Mouse (Mus musculus) ES-Bruce4 (cell line): ENCODE data around the gene Zc3h8. TPM values are rescaled to one million over a fixed set of nuclear protein-coding genes. Genes with fewer than 3 reads are reported as not detected.

Source experiments
- H3K27ac ChIP-seq: 2 replicates; pipeline ENCODE4 v1.5.1; 2012; ENCODE audit warnings: low read length, inconsistent platforms; ENCODE audit not compliant: insufficient read depth
- H3K27me3 ChIP-seq: 2 replicates; pipeline ENCODE4 v1.6.1; 2012; ENCODE audit warnings: mild to moderate bottlenecking, low read length, inconsistent platforms; ENCODE audit not compliant: control insufficient read depth, poor library complexity, insufficient read depth, severe bottlenecking
- H3K36me3 ChIP-seq: 2 replicates; pipeline ENCODE4 v1.6.1; 2012; ENCODE audit warnings: inconsistent platforms, mild to moderate bottlenecking, low read length, moderate library complexity; ENCODE audit not compliant: control insufficient read depth, poor library complexity, insufficient read depth, severe bottlenecking
- H3K4me1 ChIP-seq: one replicate; pipeline ENCODE4 v1.8.1; 2011; ENCODE audit warnings: low read length; ENCODE audit not compliant: control insufficient read depth, insufficient read depth
- H3K4me3 ChIP-seq: 2 replicates; pipeline ENCODE4 v1.5.1; 2011; ENCODE audit warnings: low read depth, mild to moderate bottlenecking, low read length
- H3K9ac ChIP-seq: 2 replicates; pipeline ENCODE4 v1.6.1; 2012; ENCODE audit warnings: low read depth, mild to moderate bottlenecking, inconsistent platforms; ENCODE audit not compliant: poor library complexity, severe bottlenecking
- H3K9me3 ChIP-seq: replicated peaks from 2 replicates; pipeline ENCODE4 v1.6.1; 2012; ENCODE audit warnings: mild to moderate bottlenecking, low read length, inconsistent platforms; ENCODE audit not compliant: control insufficient read depth, poor library complexity, insufficient read depth, severe bottlenecking
- CTCF ChIP-seq: IDR thresholded peaks from one replicate; pipeline ENCODE4 v1.8.1; 2011; ENCODE audit warnings: low read depth, low read length
- EP300 ChIP-seq: IDR thresholded peaks from 2 replicates; pipeline ENCODE4 v1.6.1; 2011; ENCODE audit warnings: low read depth, low read length; ENCODE audit not compliant: insufficient read depth
- POLR2A ChIP-seq: IDR thresholded peaks from one replicate; pipeline ENCODE4 v1.8.1; 2011; ENCODE audit warnings: low read length; ENCODE audit not compliant: insufficient read depth
- polyA plus RNA-seq: library from polyadenylated mRNA; stranded (reverse); fragments of >200 nt; gene quantifications from 2 replicates; pipeline ENCODE4 v1.2.4, GENCODE M21; 2011; ENCODE audit warnings: low read depth; ENCODE audit not compliant: missing spikeins, insufficient read depth, insufficient read length

The Zc3h8 gene
- polyA plus RNA-seq, 1 experiment = 13.1 TPM

DNA sequence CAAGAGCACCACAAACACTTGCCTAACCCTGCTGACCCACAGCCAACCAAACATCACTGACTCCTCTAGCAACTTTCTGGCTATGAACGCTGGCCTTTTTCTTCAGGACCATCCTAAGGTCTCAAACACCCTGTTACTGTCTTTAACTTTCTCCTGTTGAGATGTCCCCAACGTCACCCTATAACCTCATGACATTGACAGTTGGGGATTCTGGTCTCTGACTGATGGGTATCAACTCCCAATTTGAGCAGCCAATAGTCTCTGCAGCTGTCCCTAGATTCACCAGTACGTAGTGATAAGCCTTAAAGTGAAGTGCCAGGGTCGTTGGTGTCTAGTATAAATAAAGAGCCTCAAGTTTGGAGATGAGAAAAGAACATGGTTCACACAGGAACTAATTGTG, 28.9 kb downstream of the Zc3h8 start:
- Histone ChIP-seq H3K36me3 (no peaks in the 10 kb centered on the region), H3K27ac (no peak overlapping the region), H3K9me3 (no peaks in the 10 kb centered on the region), H3K4me3 (no peak overlapping the region), H3K27me3 (no peaks in the 10 kb centered on the region), H3K4me1 (no peaks in the 10 kb centered on the region), H3K9ac (no peak overlapping the region)
- TF ChIP-seq CTCF (no peak), EP300 (no peak), POLR2A (no peak)

DNA sequence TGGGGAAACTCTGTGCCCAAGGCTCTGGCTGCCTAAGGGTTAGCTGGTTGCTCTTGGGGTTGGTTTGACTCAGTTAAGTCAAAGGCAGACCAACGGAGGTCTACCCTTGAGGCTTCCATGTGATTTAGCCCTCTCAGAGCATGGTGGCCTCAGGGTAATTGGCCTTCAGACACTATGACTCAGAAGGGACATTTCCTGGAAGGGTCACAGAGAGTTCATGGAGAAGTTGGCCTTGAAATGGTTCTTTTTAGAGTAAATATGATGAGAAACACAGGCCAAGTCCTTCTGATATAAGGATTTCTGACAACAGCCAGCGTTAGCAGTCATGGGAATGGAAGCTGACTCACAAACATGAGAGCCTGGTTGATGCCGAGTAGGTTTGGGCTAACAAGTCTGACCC, 40.2 kb downstream of the Zc3h8 start:
- Histone ChIP-seq H3K4me3 (no peak overlapping the region), H3K4me1 (no peaks in the 10 kb centered on the region), H3K27me3 (no peaks in the 10 kb centered on the region), H3K36me3 (no peaks in the 10 kb centered on the region), H3K27ac (no peak overlapping the region), H3K9ac (no peak overlapping the region), H3K9me3 (no peaks in the 10 kb centered on the region)
- no peak for TF ChIP-seq CTCF
- no peak for TF ChIP-seq POLR2A
- TF ChIP-seq EP300 = no peak

DNA sequence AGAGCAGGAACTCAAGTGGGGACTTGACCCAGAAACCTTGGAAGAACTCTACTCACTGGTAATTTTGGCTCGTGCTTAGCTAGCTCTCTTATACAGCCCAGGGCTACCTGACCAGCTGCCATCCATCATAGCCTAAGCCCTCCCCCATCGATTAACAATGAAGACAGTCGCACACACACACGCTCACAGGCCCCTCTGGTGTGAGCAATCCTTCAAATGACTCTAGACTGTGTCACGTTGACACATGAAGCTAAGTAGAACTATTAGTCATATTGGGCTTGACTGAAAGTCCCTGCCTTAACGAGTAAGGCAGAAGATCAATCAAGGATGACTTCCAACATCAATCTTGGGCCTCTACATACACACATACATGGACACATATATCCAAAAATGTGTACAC, 41.0 kb downstream of the Zc3h8 start:
- H3K27me3 ChIP-seq = no peaks in the 10 kb centered on the region
- TF ChIP-seq EP300 (no peak), POLR2A (no peak), CTCF (no peak)
- no peak overlapping the region for H3K27ac ChIP-seq
- no peak overlapping the region for H3K9ac ChIP-seq
- H3K36me3 ChIP-seq = no peaks in the 10 kb centered on the region
- no peak overlapping the region for H3K4me3 ChIP-seq
- H3K9me3 ChIP-seq = no peaks in the 10 kb centered on the region
- H3K4me1 ChIP-seq = no peaks in the 10 kb centered on the region

DNA sequence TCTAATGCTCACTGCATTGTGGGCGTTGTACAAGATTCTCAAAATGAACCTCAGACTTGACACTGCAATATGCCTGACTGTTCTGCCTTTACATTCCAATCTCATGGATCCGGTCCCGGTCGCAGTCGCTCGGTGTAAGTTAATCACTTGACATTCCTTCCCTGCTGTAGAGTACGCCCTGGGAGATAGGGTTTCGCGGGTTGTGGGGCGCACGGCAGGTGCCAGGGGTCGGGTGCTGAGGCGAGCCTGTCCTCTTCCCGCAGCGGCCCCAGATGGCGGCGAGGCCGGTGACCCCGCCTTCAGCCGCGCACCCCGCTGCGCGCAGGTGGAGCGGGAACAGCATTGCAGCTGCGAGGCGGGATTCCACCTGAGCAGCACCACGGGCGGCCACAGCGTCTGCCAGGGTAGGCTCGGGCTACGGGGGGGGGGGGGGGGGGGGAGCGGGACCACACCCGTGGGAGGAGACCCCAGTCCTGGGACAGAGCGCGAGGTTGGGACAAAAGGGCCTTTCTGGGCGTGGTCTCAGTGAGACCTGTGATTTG, 51.6 kb downstream of the Zc3h8 start:
- Histone ChIP-seq H3K27ac (no peak overlapping the region), H3K36me3 (no peaks in the 10 kb centered on the region), H3K4me3 (peak overlapping the region; percentile 36), H3K27me3 (no peaks in the 10 kb centered on the region), H3K4me1 (peaks cover 3% of the 10 kb centered on the region), H3K9me3 (no peaks in the 10 kb centered on the region), H3K9ac (0 out of 2 replicates have a peak overlapping the region, but pooled peaks have one; percentile 3)
- TF ChIP-seq CTCF (no peak), EP300 (peak; percentile 68; the same call in 1 of the 2 replicates), POLR2A (no peak)

DNA sequence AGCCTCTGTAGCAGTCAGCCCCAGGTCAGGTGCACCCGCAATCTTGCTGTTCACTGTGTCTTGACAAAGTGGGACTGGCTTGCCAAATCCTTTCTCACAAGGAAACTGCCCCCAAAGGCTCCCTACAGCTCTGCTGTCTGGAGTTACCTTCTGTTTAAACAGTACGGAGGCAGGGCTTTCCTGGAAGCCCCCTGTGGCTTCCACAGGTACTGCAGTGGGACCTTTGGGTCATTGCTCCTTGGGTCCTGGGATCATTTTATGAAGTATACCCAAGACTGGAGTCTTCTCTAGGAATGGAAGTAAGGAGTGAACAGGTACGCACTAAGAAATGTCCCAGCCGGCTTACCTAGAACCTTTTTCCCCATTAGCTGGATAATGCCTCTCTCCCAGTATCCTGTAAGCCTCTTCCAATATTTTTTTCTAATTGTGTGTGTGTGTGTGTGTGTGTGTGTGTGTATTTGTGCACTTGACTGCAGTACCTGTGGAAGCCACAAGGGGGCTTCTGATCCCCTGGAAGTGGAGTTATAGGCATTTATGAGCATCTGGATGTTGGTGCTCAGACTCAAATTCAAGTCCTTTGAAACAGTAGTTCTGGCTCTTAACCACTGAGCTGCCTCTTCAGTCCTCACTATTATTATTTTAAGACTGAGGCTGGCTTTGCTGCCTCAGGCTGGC, 53.1 kb downstream of the Zc3h8 start:
- Histone ChIP-seq H3K4me3 (no peak overlapping the region), H3K27me3 (no peaks in the 10 kb centered on the region), H3K27ac (no peak overlapping the region), H3K9ac (no peak overlapping the region), H3K36me3 (no peaks in the 10 kb centered on the region), H3K4me1 (peaks cover 3% of the 10 kb centered on the region), H3K9me3 (no peaks in the 10 kb centered on the region)
- no peak for TF ChIP-seq POLR2A
- TF ChIP-seq EP300 = no peak
- no peak for TF ChIP-seq CTCF

DNA sequence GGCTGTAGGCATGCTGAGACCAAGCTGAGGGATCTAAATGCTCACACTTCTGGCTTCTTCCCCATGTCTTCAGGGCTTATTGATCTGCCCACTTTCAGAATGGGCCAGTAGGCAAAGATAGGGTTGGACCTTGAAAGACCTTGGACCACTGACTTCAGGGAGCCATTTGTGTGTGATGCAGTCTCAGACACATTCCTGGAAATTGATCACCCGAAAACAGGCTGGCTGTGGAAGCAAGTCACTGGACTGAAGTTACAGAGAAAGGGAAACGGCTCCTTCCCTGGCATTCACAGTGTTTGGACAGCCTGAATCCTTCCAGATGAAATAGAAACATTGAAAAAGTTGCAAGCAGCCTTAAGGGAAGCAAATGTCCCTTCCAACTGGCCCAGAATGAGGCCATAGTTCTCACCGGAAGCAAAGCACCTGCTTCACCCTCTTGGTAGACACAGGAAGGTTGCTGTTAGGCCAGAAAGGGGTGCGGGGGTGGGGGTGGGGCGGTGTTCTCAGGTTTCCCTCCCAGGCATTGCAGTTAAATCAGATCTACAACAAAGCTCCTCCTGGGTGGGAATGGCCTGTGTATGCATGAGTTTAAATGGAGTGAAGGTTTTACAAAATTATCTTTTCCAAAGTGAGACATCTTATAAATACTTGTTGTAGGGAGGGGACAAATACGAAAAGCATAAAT, 55.9 kb downstream of the Zc3h8 start:
- H3K27ac ChIP-seq = 0 out of 2 replicates have a peak overlapping the region, but pooled peaks have one; percentile 5
- TF ChIP-seq CTCF (no peak), EP300 (no peak), POLR2A (no peak)

More for the DNA sequence above, 55.9 kb downstream of the Zc3h8 start:
- Histone ChIP-seq H3K36me3 (no peaks in the 10 kb centered on the region), H3K4me1 (peaks cover 3% of the 10 kb centered on the region), H3K9me3 (no peaks in the 10 kb centered on the region), H3K9ac (no peak overlapping the region), H3K4me3 (no peak overlapping the region), H3K27me3 (no peaks in the 10 kb centered on the region)
